Mouse (Mus musculus) CH12.LX (cell line): Measurements from ENCODE around the gene Sirt4. TPM values are rescaled to one million over a fixed set of nuclear protein-coding genes. Genes with fewer than 3 reads are reported as not detected.

Source experiments
- DNase-seq: peaks from one replicate; pipeline ENCODE4 v3.0.0-alpha.2; 2013; ENCODE audit errors: extremely low read depth
- H3K27ac ChIP-seq: 2 replicates; pipeline ENCODE4 v1.5.1; 2012; ENCODE audit warnings: low read depth, mild to moderate bottlenecking, control low read depth, moderate library complexity; ENCODE audit not compliant: insufficient read depth
- H3K27me3 ChIP-seq: replicated peaks from 2 replicates; pipeline ENCODE3; 2012; ENCODE audit warnings: inconsistent platforms
- H3K36me3 ChIP-seq, 2 experiments: replicated peaks in 1 of 2; 2 replicates each; pipeline versions ENCODE3 to v1.6.1; 2012; ENCODE audit warnings: inconsistent platforms in 1 of 2, low read length in 1 of 2, mild to moderate bottlenecking in 1 of 2, mixed read lengths in 1 of 2, moderate library complexity in 1 of 2; ENCODE audit not compliant: control insufficient read depth in 1 of 2, insufficient read depth in 1 of 2
- H3K4me1 ChIP-seq, 2 experiments: 2 replicates each; pipeline ENCODE4 v1.6.1; 2012; ENCODE audit warnings: inconsistent platforms in 1 of 2, moderate library complexity in 1 of 2; ENCODE audit not compliant: insufficient read depth in 2 of 2, control insufficient read depth in 1 of 2
- H3K4me2 ChIP-seq: 2 replicates; pipeline ENCODE4 v1.6.1; 2012; ENCODE audit warnings: low read depth, mild to moderate bottlenecking, control low read depth; ENCODE audit not compliant: poor library complexity, insufficient read depth, severe bottlenecking
- H3K4me3 ChIP-seq, 3 experiments: fragments of 150-350 bp in 1 of 3; sonication (generic) in 1 of 3; replicated peaks in 1 of 3; 2 replicates each; pipeline versions ENCODE3 to v1.5.1; 2011 to 2012; ENCODE audit warnings: low read depth in 2 of 3, low read length in 2 of 3, mild to moderate bottlenecking in 2 of 3, moderate library complexity in 2 of 3, control low read depth in 1 of 3, improper control_type of control experiment in 1 of 3, inconsistent platforms in 1 of 3, mixed read lengths in 1 of 3; ENCODE audit not compliant: poor library complexity in 1 of 3
- H3K79me2 ChIP-seq: replicated peaks from 2 replicates; pipeline ENCODE4 v1.6.1; 2012; ENCODE audit warnings: mild to moderate bottlenecking, moderate library complexity; ENCODE audit not compliant: control insufficient read depth, poor library complexity, insufficient read depth, severe bottlenecking; ENCODE audit errors: extremely low read depth
- H3K9ac ChIP-seq: 2 replicates; pipeline ENCODE4 v1.6.1; 2012; ENCODE audit warnings: low read depth, mild to moderate bottlenecking, control low read depth, moderate library complexity; ENCODE audit not compliant: insufficient read depth
- H3K9me3 ChIP-seq: replicated peaks from 2 replicates; pipeline ENCODE3; 2012; ENCODE audit warnings: low read length, inconsistent platforms, mixed read lengths
- BHLHE40 ChIP-seq: IDR thresholded peaks from 2 replicates; pipeline ENCODE4 v1.6.1; 2011; ENCODE audit warnings: mild to moderate bottlenecking, low read depth, low read length, improper control_type of control experiment
- CHD1 ChIP-seq: IDR thresholded peaks from 2 replicates; pipeline ENCODE4 v1.6.1; 2012; ENCODE audit warnings: low read depth, low read length, improper control_type of control experiment, inconsistent platforms
- CTCF ChIP-seq, 2 experiments: IDR thresholded peaks in 1 of 2; conservative IDR thresholded peaks in 1 of 2; 2 replicates each; pipeline ENCODE4 v1.5.1; 2011 to 2012; ENCODE audit warnings: low read depth in 2 of 2, low read length in 2 of 2, improper control_type of control experiment in 1 of 2, inconsistent platforms in 1 of 2, mild to moderate bottlenecking in 1 of 2, moderate library complexity in 1 of 2
- E2F4 ChIP-seq: IDR thresholded peaks from 2 replicates; pipeline ENCODE4 v1.6.1; 2011; ENCODE audit warnings: low read depth, low read length, improper control_type of control experiment; ENCODE audit not compliant: insufficient replicate concordance
- ELF1 ChIP-seq: IDR thresholded peaks from 2 replicates; pipeline ENCODE4 v1.6.1; 2014; ENCODE audit warnings: low read depth, mild to moderate bottlenecking, inconsistent platforms, low read length, improper control_type of control experiment
- EP300 ChIP-seq: IDR thresholded peaks from 2 replicates; pipeline ENCODE4 v1.6.1; 2011; ENCODE audit warnings: low read length, improper control_type of control experiment
- ETS1 ChIP-seq: conservative IDR thresholded peaks from 2 replicates; pipeline ENCODE4 v1.6.1; 2012; ENCODE audit warnings: low read depth, mild to moderate bottlenecking, inconsistent platforms, low read length, improper control_type of control experiment, moderate library complexity
- GABPA ChIP-seq: IDR thresholded peaks from 2 replicates; pipeline ENCODE4 v1.6.1; 2012; ENCODE audit warnings: low read depth, low read length, improper control_type of control experiment, inconsistent platforms; ENCODE audit not compliant: insufficient replicate concordance
- HCFC1 ChIP-seq: IDR thresholded peaks from 2 replicates; pipeline ENCODE4 v1.6.1; 2012; ENCODE audit warnings: low read depth, mild to moderate bottlenecking, inconsistent platforms, low read length, improper control_type of control experiment
- IRF4 ChIP-seq: IDR thresholded peaks from 2 replicates; pipeline ENCODE4 v1.6.1; 2014; ENCODE audit warnings: low read depth, mild to moderate bottlenecking, inconsistent platforms, low read length, improper control_type of control experiment
- JUN ChIP-seq: IDR thresholded peaks from 2 replicates; pipeline ENCODE4 v1.6.1; 2011; ENCODE audit warnings: low read depth, mild to moderate bottlenecking, low read length, improper control_type of control experiment, moderate library complexity; ENCODE audit not compliant: insufficient read depth
- JUND ChIP-seq: conservative IDR thresholded peaks from 2 replicates; pipeline ENCODE4 v1.6.1; 2011; ENCODE audit warnings: low read depth, low read length, improper control_type of control experiment
- KAT2A ChIP-seq: IDR thresholded peaks from 2 replicates; pipeline ENCODE4 v1.6.1; 2012; ENCODE audit warnings: low read length, improper control_type of control experiment, inconsistent platforms; ENCODE audit not compliant: insufficient replicate concordance
- MAFK ChIP-seq: IDR thresholded peaks from 2 replicates; pipeline ENCODE4 v1.6.1; 2011; ENCODE audit warnings: low read length, improper control_type of control experiment; ENCODE audit not compliant: insufficient replicate concordance
- MAZ ChIP-seq: IDR thresholded peaks from 2 replicates; pipeline ENCODE4 v1.6.1; 2012; ENCODE audit warnings: low read depth, mild to moderate bottlenecking, inconsistent platforms, low read length, improper control_type of control experiment, moderate library complexity
- NELFE ChIP-seq: IDR thresholded peaks from 2 replicates; pipeline ENCODE4 v1.6.1; 2011; ENCODE audit warnings: low read depth, low read length, improper control_type of control experiment
- PAX5 ChIP-seq: IDR thresholded peaks from 2 replicates; pipeline ENCODE4 v1.6.1; 2012; ENCODE audit warnings: low read length, inconsistent platforms, mixed read lengths
- POLR2A ChIP-seq: IDR thresholded peaks from 2 replicates; pipeline ENCODE4 v1.6.1; 2011; ENCODE audit warnings: low read depth, mild to moderate bottlenecking, improper control_type of control experiment, low read length
- POLR2AphosphoS2 ChIP-seq: IDR thresholded peaks from 2 replicates; pipeline ENCODE4 v1.6.1; 2011; ENCODE audit warnings: low read depth, low read length, improper control_type of control experiment
- RCOR1 ChIP-seq: conservative IDR thresholded peaks from 2 replicates; pipeline ENCODE4 v1.6.1; 2012; ENCODE audit warnings: low read depth, mild to moderate bottlenecking, inconsistent platforms, low read length, improper control_type of control experiment
- SIN3A ChIP-seq: IDR thresholded peaks from 2 replicates; pipeline ENCODE4 v1.6.1; 2012; ENCODE audit warnings: low read length, improper control_type of control experiment, inconsistent platforms
- TBP ChIP-seq: conservative IDR thresholded peaks from 2 replicates; pipeline ENCODE4 v1.6.1; 2011; ENCODE audit warnings: low read depth, low read length, improper control_type of control experiment
- TCF12 ChIP-seq: IDR thresholded peaks from 2 replicates; pipeline ENCODE4 v1.6.1; 2014; ENCODE audit warnings: low read depth, mild to moderate bottlenecking, inconsistent platforms, low read length, improper control_type of control experiment
- ZKSCAN1 ChIP-seq: IDR thresholded peaks from 2 replicates; pipeline ENCODE4 v1.6.1; 2012; ENCODE audit warnings: low read depth, inconsistent platforms, low read length, improper control_type of control experiment, borderline replicate concordance
- ZNF384 ChIP-seq: IDR thresholded peaks from 2 replicates; pipeline ENCODE4 v1.6.1; 2012; ENCODE audit warnings: low read depth, low read length, improper control_type of control experiment, inconsistent platforms
- dilution Hi-C: fragments of 300-500 bp; cut with MboI; formaldehyde crosslinking; loops from 2 replicates; pipeline ENCODE4 v1.14.3; 2020; ENCODE audit warnings: low sequenced_read_pairs; ENCODE audit not compliant: extremely low pct_unique_long_range_greater_than_20kb, extremely low pct_ligation_motif_present
- in situ Hi-C: fragments of 300-500 bp; cut with MboI; formaldehyde crosslinking; loops from 3 replicates; pipeline ENCODE4 v1.14.3; 2019; ENCODE audit warnings: low sequenced_read_pairs, low pct_ligation_motif_present, low pct_unique_long_range_greater_than_20kb, mixed read lengths
- polyA plus RNA-seq: library from polyadenylated mRNA; unstranded; fragments of >175 nt; gene quantifications from 2 replicates; pipeline ENCODE4 v1.2.1, GENCODE M21; 2012; ENCODE audit warnings: low read depth; ENCODE audit not compliant: insufficient read length
- total RNA-seq, 2 experiments: library from RNA; depleted of rRNA; stranded (reverse); fragments of 300-350 nt in 1 of 2; fragments of >200 nt in 1 of 2; gene quantifications; 2 replicates each; pipeline ENCODE4 v1.2.3; 2012 to 2014

The Sirt4 gene
- total and polyA plus RNA-seq, 3 experiments: 10.0 to 18.0 (median 13.3) TPM

GRCm38 (mm10) chr5:115516081-115516907 lies 31.8 kb upstream of the Sirt4 start (continued):
- TF ChIP-seq E2F4 (no peak), BHLHE40 (peak; percentile 87), POLR2A (peak; percentile 69), MAZ (no peak), ZKSCAN1 (no peak), ELF1 (peak; percentile 9; the same call in 1 of the 2 replicates), JUN (no peak), EP300 (peak; percentile 91), NELFE (peak; percentile 50; the same call in 1 of the 2 replicates), RCOR1 (0 out of 2 replicates have a peak, but pooled peaks have one; percentile 12), CTCF (conservative IDR thresholded peaks at IDR 0.05 in 1 of 2, IDR thresholded peaks at IDR 0.05 in 1 of 2; ENCODE audit: low read depth in 2 of 2, low read length in 2 of 2) (no peak), POLR2AphosphoS2 (no peak)

- TF ChIP-seq PAX5: no peak
- TF ChIP-seq HCFC1: no peak
- no peak for TF ChIP-seq POLR2AphosphoS2
- TF ChIP-seq TCF12: no peak
- TF ChIP-seq GABPA: no peak
- TF ChIP-seq ETS1: no peak
- TF ChIP-seq JUND: no peak
- TF ChIP-seq MAFK: no peak
- TF ChIP-seq IRF4: no peak
- no peak for TF ChIP-seq ZKSCAN1
- no peak for TF ChIP-seq E2F4
- TF ChIP-seq SIN3A: no peak
- no peak for TF ChIP-seq MAZ
- TF ChIP-seq CHD1: no peak
- TF ChIP-seq TBP: no peak
- TF ChIP-seq JUN: no peak
- no peak for TF ChIP-seq ZNF384
- TF ChIP-seq KAT2A: no peak
- in situ Hi-C loops: no loop called here
- Histone ChIP-seq H3K27me3 (no peaks in the 10 kb centered on the region), H3K9ac (no peak overlapping the region), H3K9me3 (no peaks in the 10 kb centered on the region), H3K4me1 (peaks cover 19 to 52% of the 10 kb centered on the region in 2 experiments), H3K4me3 (no peak overlapping the region), H3K36me3 (peaks cover 2 to 36% of the 10 kb centered on the region in 2 experiments), H3K79me2 (no peaks in the 10 kb centered on the region), H3K4me2 (no peak overlapping the region), H3K27ac (no peak overlapping the region)
- no peak for DNase-seq
- dilution Hi-C loops: no loop called here
Measured at GRCm38 (mm10) chr5:115514896-115515587, 30.5 kb upstream of the Sirt4 start.
